Mouse (Mus musculus) cortical plate, adult 2 months (tissue): ENCODE measurements around the gene Sar1a. TPM values are rescaled to one million over a fixed set of nuclear protein-coding genes. Genes with fewer than 3 reads are reported as not detected.
A peak's percentile ranks its signal among the peaks of the same experiment; 100 is the strongest.

ENCODE experiments used
- H3K27ac ChIP-seq: fragments of 200-500 bp; 2 replicates; pipeline ENCODE4 v1.5.1; 2012; ENCODE audit warnings: low read length, control low read depth, inconsistent platforms; ENCODE audit not compliant: insufficient read depth
- H3K4me1 ChIP-seq: fragments of 200-500 bp; 2 replicates; pipeline ENCODE4 v1.6.1; 2011; ENCODE audit warnings: low read length; ENCODE audit not compliant: control insufficient read depth, insufficient read depth
- H3K4me3 ChIP-seq: fragments of 200-500 bp; 2 replicates; pipeline ENCODE4 v1.5.1; 2011; ENCODE audit warnings: mild to moderate bottlenecking, low read length, control low read depth; ENCODE audit not compliant: insufficient read depth
- CTCF ChIP-seq: fragments of 200-500 bp; IDR thresholded peaks from 2 replicates; pipeline ENCODE4 v1.5.1; 2011; ENCODE audit warnings: mild to moderate bottlenecking, control low read depth, low read length; ENCODE audit not compliant: insufficient read depth; ENCODE audit errors: extremely low read depth
- POLR2A ChIP-seq: fragments of 200-500 bp; IDR thresholded peaks from 2 replicates; pipeline ENCODE4 v1.6.1; 2011; ENCODE audit warnings: mild to moderate bottlenecking, low read length, control low read depth; ENCODE audit not compliant: insufficient read depth; ENCODE audit errors: extremely low read depth
- polyA plus RNA-seq: library from polyadenylated mRNA; depleted of rRNA; stranded (reverse); fragments of >200 nt; gene quantifications from 2 replicates; pipeline ENCODE4 v1.2.3, GENCODE M21; 2012

Gene Sar1a
- polyA plus RNA-seq, 1 experiment = 106 TPM

GRCm38 (mm10) chr10:61706412-61707375 is 26.6 kb downstream of the Sar1a start:
- no peak for TF ChIP-seq CTCF
- no peak for TF ChIP-seq POLR2A
- Histone ChIP-seq H3K4me3 (no peak overlapping the region), H3K27ac (no peak overlapping the region), H3K4me1 (no peaks in the 10 kb centered on the region)

- no peak for TF ChIP-seq CTCF
- no peak for TF ChIP-seq POLR2A
- Histone ChIP-seq H3K4me3 (no peak overlapping the region), H3K4me1 (no peaks in the 10 kb centered on the region), H3K27ac (no peak overlapping the region)
These were observed 33.5 kb downstream of the Sar1a start for GRCm38 (mm10) chr10:61713601-61714000.

DNA sequence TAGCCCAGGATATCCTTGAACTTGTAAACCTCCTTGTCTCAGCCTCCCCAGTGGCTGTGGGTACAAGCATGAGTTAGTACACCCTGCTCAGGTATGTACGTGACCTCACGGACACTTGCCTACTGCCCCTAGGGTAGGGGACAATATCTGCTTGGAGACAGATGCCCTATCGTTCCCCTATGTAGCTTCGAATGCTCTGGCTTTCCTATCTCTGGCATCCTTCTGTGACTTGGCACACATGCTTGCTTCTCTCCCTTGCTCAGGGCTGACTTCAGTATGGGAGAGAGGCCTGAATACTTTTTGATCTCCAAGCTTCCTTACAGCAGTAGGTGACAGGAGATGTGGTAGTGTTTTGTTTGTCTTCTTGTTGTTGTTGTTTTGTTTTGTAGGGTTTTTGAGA is 34.0 kb downstream of the Sar1a start:
- TF ChIP-seq CTCF (no peak), POLR2A (no peak)
- no peak overlapping the region for H3K4me3 ChIP-seq
- H3K4me1 ChIP-seq = no peaks in the 10 kb centered on the region
- no peak overlapping the region for H3K27ac ChIP-seq

- Histone ChIP-seq H3K4me3 (peak within 1 kb of the TSS; percentile 52), H3K27ac (no peak within 1 kb of the TSS), H3K4me1 (no peaks in the 10 kb centered on the region)
- TF ChIP-seq POLR2A = no peak
- TF ChIP-seq CTCF = no peak
These were observed 34.8 kb downstream of the Sar1a start, which contains the start of gene Aifm2 for GRCm38 (mm10) chr10:61714771-61715461. Gene Aifm2, plus strand, starts transcription at chr10:61715263.

GRCm38 (mm10) chr10:61715462-61715837 is 35.4 kb downstream of the Sar1a start:
- TF ChIP-seq POLR2A (no peak), CTCF (no peak)
- H3K27ac ChIP-seq = no peak overlapping the region
- H3K4me1 ChIP-seq = no peaks in the 10 kb centered on the region
- H3K4me3 ChIP-seq = peak overlapping the region; percentile 52

- H3K4me3 ChIP-seq = no peak overlapping the region; the same call in 1 of the 2 replicates
- no peak overlapping the region for H3K27ac ChIP-seq
- TF ChIP-seq POLR2A (no peak), CTCF (no peak)
- no peaks in the 10 kb centered on the region for H3K4me1 ChIP-seq
These were observed 36.1 kb downstream of the Sar1a start for GRCm38 (mm10) chr10:61715996-61716864.

- H3K4me1 ChIP-seq = no peaks in the 10 kb centered on the region
- no peak overlapping the region for H3K27ac ChIP-seq
- TF ChIP-seq POLR2A (no peak), CTCF (no peak)
- no peak overlapping the region for H3K4me3 ChIP-seq
These were observed 37.6 kb downstream of the Sar1a start for GRCm38 (mm10) chr10:61717406-61718296.

DNA sequence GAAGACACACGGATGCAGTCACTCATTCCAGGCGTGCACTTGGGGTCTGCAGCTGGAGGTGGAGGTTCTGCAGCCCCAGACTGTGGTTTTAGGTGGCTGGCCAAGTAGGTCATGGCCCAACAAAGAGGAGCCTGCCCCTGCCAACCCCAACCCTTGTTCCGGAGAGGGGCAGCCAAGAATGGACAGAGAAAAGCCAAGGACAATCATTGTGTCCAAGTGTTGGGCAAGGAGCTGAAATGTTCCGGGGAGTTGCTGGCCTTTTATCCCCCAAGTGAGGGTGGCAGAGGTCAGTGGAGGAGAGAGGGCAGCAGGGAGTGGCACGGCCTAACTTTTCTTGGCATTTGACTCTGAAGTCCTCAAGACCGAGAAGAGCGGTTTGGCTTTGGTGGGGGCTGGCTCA is 40.2 kb downstream of the Sar1a start:
- TF ChIP-seq CTCF = no peak
- TF ChIP-seq POLR2A = no peak
- Histone ChIP-seq H3K4me1 (no peaks in the 10 kb centered on the region), H3K27ac (no peak overlapping the region), H3K4me3 (no peak overlapping the region)

GRCm38 (mm10) chr10:61722215-61722614 is 42.1 kb downstream of the Sar1a start:
- H3K4me1 ChIP-seq = no peaks in the 10 kb centered on the region
- no peak overlapping the region for H3K27ac ChIP-seq
- no peak for TF ChIP-seq POLR2A
- no peak for TF ChIP-seq CTCF
- H3K4me3 ChIP-seq = no peak overlapping the region
